Mouse (Mus musculus): ENCODE data around the gene Thnsl1.
"Not testable (repeated sequence)": the region's sequence is repeated elsewhere in the genome, so short reads cannot be mapped to it uniquely, and the experiment has no call there.

Gene Thnsl1

DNA sequence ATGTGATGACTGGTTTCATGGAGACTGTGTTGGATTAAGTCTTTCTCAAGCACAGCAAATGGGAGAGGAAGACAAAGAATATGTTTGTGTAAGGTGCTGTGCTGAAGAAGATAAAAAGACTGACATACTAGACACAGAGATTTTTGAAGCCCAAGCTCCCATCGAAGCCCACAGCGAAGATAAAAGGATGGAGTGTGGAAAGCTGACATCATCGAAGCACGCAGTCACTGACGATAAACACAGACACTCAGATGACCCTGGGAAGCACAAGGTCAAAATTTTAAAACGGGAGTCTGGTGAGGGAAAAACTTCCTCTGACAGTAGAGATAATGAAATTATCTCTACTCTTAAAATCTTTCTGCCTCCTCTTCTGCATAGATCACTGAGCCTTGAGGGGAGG is 38.6 kb downstream of the Thnsl1 start:
- DNase-seq, result not testable (repeated sequence)

DNA sequence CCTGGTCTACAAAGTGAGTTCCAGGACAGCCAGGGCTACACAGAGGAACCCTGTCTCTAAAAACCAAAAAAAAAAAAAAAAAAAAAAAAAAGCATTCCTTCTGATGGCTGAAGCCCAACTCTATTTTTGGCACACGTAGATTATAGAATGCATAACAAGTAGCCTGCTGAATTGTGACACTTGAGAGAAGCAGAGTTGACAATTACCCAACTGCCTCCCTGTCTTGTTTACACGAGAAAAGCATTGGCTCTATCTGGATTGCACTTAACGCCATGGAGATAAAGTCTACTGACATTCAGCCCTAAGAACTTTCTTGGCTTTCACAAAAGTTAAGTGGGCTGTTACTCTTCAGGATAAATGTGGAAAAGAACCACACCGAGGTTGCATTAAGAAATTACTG is 39.5 kb downstream of the Thnsl1 start:
- peak in 1 of 2 experiments; percentile 13 for DNase-seq

DNA sequence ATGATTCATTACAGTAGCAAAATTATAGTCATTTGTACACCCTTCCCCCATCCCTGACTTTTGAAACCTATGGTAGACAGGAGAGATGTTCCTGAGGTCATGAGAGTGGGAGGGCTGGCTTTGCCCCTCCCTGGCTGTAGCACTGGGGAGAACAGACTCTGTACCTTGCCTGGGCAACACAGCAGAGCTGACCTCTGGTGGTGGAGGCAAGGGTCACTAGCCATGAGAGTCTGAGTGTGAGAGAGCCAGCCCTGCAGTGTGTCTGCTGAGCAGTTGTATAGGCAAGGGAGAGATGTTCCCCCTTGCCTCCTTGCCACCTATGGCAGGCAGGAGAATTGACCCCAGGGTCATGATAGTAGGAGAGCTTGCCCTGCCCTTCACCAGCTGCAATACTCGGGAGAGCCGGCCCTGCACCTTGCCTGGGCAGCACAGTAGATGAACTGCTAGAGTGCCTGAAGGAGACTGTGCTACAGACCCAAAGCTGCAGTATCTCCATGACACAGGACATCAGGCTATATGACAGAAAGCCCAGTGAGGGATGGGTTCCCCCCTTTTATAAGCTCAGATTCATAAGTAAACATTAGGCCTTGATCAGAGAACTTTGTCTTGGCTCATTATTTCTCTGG is 40.1 kb downstream of the Thnsl1 start:
- peak in 1 of 2 experiments; percentile 10 for DNase-seq

DNA sequence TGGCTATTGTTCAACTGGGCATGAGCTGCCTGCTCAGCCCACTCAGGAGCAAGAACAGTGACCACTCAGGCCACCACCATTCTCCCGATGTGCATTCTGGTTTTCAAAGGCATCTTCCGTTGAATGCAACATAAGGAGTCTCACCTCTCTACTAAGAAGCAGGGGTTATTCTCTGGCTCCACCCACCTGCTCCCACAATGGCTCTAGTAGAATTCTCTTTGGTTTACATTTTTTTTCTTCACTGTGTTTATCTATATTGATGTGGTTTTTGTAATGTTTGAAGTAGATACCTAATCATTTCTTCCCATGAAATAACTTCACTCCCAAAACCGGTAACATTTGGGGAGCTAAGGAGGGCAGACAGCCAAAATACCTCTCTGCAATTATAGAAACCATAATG is 48.1 kb downstream of the Thnsl1 start:
- no peak for DNase-seq

DNA sequence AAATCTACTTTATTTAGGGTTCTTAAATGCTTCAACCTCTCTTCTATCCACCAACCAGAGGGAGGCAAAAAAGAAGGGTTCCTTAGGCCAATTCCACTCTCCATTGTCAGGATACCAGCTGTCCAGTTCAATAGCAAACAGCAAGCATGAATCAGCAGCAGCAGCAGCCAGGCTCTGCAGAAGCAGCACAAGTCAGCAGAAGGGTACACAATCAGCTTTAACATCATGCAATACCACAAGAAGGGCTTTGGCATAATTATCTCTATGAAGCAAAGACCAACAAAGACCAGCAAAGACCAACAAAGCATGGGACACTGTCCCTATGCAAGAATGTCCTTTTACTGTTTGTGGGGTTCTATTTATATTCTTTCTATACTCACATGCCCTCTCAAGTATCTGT is 48.8 kb downstream of the Thnsl1 start:
- no peak for DNase-seq

DNA sequence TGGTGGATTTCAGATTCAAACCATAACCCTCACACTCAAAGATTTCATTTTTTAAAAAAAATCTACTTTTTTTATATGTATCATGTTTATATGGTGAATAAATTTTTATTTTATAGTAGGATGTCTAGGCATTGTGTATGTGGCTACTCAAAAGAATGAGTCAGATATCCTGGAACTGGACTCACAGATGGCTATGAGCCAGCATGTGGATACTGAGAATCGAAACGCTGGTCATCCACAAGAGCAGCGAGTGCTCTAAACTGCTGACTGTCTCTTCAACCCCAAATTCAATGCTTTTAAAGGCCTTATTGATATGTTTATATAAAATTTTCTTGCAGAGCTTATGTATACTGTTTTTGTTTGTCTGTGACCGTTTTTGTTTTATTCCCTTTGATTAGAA is 52.8 kb downstream of the Thnsl1 start:
- DNase-seq, result no peak

DNA sequence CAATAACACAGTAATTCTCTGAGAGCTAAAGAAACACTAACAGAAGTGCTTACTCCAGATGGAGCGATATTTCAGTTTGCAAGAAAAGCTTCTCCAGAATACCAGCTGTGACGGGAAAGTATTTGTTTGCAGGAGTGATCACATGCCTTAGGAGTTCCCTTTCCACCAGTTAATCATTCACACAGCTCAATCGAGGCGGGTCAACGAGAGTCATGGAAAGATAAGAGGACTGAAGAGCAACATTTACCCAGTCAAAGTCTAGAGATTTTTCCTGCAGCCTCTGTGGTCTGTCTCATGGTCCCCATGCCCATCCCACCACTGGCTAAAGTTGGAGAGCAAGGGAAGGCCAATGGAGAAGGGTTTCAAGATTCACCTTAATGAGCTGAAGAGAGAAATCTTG is 53.6 kb downstream of the Thnsl1 start:
- DNase-seq, result peak; percentile 27 to 37

DNA sequence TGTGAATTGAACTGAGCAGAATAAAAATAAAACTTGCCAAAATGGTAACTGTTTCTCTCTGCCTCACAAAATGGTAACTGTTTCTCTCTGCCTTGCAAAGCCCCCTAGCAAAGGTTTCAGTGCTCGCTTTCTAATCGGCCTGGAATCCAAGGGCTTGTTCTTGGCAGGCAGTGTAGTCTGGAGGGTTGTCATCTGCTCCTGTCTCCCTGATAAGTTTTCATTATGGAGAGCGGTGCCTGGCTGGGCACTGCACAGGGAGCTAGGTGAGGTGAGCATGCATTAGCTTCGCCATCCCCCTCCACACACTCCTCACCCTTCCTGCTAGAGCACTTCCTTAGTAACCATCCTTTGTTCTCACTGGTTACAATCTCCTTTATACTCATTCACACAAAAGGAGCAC is 54.5 kb downstream of the Thnsl1 start:
- peak in 1 of 2 experiments; percentile 8 for DNase-seq

DNA sequence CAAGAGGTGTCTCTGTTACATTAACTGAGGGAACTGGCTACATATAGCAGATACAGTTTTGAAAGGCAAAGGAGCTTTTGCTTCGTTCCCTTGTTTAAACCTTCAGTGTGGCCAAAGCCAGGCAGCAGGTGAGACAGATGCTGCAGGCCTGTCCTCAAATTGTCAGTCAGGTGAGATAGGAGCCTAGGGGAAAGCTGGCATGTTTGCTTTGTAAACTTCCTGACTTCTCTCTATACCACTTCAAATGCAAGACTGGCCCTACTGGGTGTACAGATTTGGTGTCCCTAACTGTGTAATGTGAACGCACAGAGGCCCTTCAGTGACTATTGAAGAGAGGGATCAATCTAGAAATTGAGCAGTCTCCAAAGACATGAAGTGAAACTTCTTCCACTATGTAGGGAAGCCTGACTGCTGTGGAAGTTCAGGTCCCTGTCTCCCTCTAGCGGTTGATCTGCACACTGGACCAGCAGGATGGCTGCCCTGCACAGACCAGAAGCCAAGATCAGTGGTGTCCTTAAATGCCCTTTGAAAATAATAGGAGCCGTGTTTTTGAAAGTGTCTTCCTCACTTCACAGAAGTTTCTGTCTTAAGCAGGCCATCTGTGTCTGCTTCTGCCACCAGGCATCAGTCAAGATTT is 56.0 kb downstream of the Thnsl1 start:
- peak; percentile 52 to 62 for DNase-seq

DNA sequence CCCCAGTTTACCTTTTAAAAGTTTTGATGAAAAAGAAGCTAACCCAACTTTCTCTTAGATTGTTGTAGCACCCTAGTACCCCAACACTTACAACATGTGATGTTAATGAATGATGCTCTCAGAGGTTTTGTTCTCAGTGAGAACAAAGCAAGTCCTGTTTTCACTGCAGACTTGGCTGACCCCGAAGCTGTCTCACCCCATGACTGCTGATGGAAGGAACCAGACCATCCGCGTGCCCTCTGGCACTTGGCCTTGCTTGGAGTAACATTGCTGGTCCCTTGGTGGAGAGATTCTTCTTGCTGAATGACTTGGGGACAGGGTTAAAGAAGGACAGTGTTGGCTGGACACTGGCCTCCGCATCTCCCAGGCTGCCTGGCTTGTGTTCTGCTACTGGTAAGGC is 58.5 kb downstream of the Thnsl1 start:
- DNase-seq, result no peak

Data from lung, adult 18-20 months (tissue).